Mouse (Mus musculus) embryonic fibroblast, embryonic 13.5 days (primary cell): ENCODE data around the gene Erf.

ENCODE experiments used
- CTCF ChIP-seq: IDR thresholded peaks from 2 replicates; pipeline ENCODE4 v1.5.1; 2011; ENCODE audit warnings: mild to moderate bottlenecking, control low read depth, low read length, moderate library complexity, borderline replicate concordance; ENCODE audit not compliant: insufficient read depth
- POLR2A ChIP-seq: IDR thresholded peaks from 2 replicates; pipeline ENCODE4 v1.6.1; 2011; ENCODE audit warnings: low read depth, mild to moderate bottlenecking, control low read depth, low read length, moderate library complexity

GRCm38 (mm10) chr7:25285511-25286238 lies 35.1 kb upstream of the Erf start:
- TF ChIP-seq POLR2A, result no peak
- TF ChIP-seq CTCF, result no peak
